Mouse (Mus musculus) spleen, postnatal 36 days (tissue): Measurements from ENCODE around the gene Acoxl.

Source experiments
- DNase-seq, 2 experiments: peaks; one replicate each; pipeline ENCODE4 v3.0.0; 2022; ENCODE audit warnings: low spot score in 2 of 2, mixed read lengths in 1 of 2

Gene Acoxl

DNA sequence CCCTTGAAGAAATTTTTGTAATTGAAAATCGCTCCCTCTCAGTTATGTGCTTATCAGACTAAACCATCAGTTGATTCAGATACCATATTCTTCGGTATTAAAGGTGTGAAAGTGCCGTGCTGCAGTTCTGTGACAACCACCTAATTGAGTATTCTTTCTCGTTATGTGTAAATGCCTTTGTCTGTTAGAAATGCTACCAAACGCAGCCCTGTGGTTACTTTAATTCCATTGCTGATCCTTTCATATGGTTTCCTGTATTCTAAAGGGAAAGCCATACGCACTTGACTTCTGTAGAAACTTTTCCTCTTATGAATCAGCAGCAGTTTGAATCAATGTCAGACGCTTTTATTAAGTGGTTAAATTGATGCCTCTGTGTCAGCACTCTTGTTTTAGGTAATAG lies 278.9 kb downstream of the Acoxl start:
- DNase-seq, result no peak

DNA sequence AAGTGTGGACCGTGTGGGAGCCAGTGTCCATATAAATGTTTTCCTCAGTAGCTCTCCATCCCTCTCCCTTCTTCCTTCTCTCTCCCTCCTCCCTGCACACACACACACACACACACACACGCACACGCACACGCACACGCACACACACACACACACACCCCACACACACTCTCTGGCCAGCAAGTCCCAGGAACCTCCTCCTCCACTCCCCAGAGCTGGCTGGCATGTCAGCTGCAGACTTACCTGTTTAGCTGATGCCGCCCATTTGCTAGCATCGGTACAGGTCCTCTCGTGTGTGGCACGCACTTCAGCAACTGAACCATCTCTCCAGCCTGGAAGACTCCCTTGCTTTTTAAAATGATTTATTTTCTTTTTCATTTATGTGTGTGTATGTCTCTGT lies 280.3 kb downstream of the Acoxl start:
- DNase-seq, result no peak

- peak; percentile 50 to 52 for DNase-seq
Observed at GRCm38 (mm10) chr2:128122491-128122890, 283.8 kb downstream of the Acoxl start.

- peak in 1 of 2 experiments; percentile 17 for DNase-seq
Observed at GRCm38 (mm10) chr2:128122891-128123771, 284.5 kb downstream of the Acoxl start.

GRCm38 (mm10) chr2:128123921-128124683 lies 285.4 kb downstream of the Acoxl start:
- DNase-seq, result peak in 1 of 2 experiments; percentile 12

GRCm38 (mm10) chr2:128124693-128125092 lies 286.0 kb downstream of the Acoxl start:
- no peak for DNase-seq

DNA sequence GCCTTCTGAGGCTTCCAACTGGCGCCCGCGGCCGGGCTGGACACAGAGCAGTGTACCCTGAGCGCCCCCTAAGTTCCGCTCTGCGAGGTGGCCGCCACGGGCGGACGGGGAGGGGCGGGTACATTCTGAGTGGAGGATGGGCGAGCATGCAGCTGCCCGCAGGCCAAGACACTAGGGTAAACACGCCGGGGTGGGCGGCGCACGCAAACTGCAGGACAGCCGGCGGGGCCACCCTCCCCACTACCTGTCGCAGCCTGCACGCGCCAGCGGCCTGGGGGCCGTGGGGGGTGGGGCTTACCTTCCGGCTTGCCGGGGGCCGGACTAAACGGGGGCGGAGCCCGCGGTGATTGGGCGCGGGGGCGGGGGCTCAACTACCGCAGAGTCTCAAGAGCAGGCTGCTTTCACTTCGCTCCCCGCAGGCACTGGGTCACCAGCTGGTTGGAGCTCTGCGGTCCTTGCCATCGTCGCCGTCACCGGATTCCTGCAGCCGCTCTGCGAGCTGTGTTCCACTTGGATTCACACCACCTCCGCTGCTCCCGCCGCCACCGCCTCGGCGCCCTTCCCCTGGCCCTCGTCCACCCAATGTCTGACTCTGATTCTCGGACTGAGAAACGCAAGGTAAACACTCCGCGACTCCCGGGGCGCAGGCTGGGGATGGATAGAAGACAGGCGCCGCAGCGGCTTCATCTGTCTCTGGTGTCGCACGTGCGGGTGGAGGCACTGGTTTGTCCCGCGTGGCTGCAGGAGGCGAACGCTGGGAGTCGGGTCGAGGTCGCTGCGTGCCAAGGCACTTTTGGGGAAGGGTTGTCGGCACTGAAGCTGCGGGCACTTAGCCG lies 287.2 kb downstream of the Acoxl start, which contains the start of gene Bcl2l11:
Gene Bcl2l11, plus strand, starts transcription at position 404 of the 836 bp plus-strand sequence.
- DNase-seq, result peak; percentile 97 to 98

DNA sequence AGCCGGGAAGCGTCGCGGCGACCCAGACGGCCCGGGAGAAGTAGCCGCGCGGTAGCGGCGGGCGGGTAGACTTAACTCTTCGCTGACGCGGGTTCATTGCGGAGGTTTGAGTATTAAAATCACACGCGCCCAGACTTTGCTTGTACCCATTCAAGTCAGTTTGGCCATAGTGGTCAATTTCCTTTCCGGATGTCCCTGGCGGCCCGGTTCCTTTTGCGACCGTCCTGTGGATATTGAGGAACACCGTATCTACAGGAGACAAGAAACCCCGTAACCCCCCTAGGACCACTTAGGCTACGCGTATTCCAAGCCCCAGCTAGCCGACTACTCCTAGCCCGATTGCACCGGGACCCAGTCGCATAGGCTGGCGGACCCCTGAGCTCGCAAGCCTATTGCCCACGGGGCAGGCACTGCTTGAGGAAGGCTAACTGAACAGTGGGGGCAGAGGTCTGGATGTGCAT lies 287.9 kb downstream of the Acoxl start:
- peak in 1 of 2 experiments; percentile 16 for DNase-seq

GRCm38 (mm10) chr2:128127121-128127671 lies 288.5 kb downstream of the Acoxl start:
- DNase-seq, result peak; percentile 96

- DNase-seq, result peak; percentile 61 to 62
Observed at GRCm38 (mm10) chr2:128127691-128128292, 289.1 kb downstream of the Acoxl start.

DNA sequence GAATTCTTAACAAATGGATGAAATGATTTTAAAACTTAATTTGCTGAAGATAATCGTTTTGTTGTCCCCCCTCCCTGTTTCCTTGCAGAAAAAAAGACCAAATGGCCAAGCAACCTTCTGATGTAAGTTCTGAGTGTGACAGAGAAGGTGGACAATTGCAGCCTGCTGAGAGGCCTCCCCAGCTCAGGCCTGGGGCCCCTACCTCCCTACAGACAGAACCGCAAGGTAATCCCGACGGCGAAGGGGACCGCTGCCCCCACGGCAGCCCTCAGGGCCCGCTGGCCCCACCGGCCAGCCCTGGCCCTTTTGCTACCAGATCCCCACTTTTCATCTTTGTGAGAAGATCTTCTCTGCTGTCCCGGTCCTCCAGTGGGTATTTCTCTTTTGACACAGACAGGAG lies 289.9 kb downstream of the Acoxl start:
- no peak for DNase-seq

DNA sequence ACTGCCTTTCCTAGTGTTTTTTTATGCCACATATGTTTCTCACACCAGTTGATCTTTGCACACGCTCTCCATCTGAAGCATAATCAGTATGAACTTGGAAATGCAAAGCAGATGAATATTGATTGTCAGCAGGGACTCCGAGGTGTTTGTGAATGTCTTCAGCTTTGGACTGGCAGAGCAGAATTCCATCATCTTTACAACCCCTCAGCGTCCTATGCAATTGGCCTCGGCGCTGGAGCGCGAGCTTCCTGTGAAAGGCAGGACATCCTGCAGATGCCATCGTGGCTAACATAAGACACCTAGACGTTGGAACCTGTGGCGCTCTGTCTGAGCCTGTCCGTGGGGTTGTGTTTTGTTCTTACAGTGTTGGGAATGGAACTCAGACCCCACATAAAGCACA lies 292.8 kb downstream of the Acoxl start:
- no peak for DNase-seq

DNA sequence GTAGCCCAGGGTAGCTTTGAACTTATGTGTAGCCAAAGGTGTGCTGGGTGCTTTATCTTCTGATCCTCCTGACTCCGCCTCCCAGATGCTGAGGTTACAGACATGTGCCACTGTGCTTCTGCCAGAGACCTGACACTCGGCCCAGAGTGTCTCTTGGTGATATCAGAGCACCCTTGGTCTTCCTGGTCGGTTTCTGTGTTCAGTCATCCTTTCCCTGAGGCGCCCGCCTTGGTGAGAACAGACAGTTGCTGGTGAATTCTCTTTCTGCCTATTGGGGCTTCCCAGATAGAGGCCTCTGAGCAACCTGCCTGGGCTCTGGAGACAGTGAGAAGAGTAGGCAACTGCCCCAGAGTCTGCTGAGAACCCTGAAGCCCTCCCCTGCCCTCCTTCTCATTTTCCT lies 294.0 kb downstream of the Acoxl start:
- no peak for DNase-seq

GRCm38 (mm10) chr2:128133865-128134264 lies 295.2 kb downstream of the Acoxl start:
- DNase-seq, result no peak

GRCm38 (mm10) chr2:128134474-128134873 lies 295.8 kb downstream of the Acoxl start:
- no peak for DNase-seq

DNA sequence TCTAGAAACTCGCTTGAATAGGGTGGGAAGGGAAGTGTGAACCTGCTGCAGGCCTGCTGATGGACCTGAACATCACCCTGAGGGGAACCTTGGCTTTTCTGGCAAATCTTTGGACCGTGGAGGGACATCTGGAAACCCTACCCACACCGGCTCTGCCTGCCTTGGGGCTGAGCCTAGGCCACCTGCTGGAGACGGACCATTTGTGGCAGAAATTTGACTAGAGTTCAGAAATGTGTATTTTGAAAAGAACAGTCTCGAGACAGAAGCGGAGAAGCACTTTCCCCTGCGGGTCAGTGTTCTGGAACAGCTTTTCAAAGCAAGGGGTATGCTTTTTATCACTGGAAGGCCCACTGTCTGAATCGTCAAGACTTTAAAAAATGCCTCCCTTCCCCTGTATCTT lies 296.3 kb downstream of the Acoxl start:
- DNase-seq, result no peak

GRCm38 (mm10) chr2:128136769-128137433 lies 298.2 kb downstream of the Acoxl start:
- no peak for DNase-seq

DNA sequence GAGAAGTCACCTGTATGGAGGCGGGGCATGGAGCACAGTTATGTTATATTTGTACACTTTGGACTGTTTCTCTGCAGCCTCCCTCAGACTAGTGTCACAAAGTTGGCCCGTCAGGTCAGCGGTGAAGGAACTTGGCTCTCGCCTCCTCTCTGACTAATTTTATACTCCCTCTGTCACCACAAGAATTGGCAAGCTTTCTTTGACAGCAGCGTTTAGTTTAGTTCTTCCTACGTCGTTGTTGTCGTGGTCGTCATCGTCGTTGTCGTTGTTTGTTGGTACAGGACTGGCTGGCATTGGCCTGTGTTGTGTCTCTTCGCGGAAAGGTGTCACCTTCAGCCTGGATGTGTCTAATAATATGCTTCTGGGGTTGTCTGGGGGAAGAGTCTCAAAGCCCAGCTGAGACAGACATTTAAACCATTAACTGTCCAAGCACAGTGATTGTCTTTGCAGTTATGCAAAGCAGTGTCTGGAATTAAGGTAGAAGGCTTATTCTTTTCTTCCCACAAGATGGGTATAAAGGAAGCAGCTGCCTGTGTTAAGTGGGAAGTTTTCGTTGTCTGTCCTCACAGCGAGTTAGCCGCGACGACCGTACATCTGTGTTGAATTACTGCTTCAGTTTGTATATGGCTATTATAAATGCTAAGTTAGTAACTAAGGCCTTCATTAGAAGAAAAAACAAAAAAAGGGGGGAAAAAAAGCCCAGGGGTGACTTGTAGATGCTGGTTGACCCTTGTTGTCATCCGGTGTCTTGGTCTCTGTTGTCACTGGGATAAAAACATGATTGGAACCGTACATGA lies 299.0 kb downstream of the Acoxl start:
- DNase-seq, result no peak

- no peak for DNase-seq
Observed at GRCm38 (mm10) chr2:128138924-128139323, 300.2 kb downstream of the Acoxl start.

DNA sequence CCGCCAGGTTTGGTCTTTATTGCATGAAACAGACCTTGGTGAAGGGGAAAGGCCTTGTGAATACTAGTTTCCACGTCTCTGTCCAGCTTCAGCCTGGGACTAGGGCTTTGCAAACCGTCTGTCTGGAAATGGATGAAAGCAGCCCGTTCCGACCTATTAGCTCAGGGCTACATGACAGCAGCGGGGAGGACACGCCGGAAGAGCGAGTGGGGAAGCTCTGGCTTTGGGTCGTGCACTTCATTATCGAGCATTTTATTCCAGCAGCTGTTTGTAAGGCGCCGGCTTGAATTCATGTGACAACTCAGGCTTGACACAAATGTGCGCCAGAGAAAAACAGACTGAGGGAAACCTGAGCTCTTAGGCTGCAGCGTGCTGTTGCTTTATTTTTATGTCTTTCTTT lies 301.1 kb downstream of the Acoxl start:
- DNase-seq, result no peak
